Mouse (Mus musculus): ENCODE results near the gene Rasa4.

GRCm38 (mm10) chr5:136084144-136084881 lies 597 bp downstream of the Rasa4 start:
- no peak for TF ChIP-seq CTCF (IDR thresholded peaks at IDR 0.05; ENCODE audit: borderline replicate concordance, insufficient read depth, low read length)
- TF ChIP-seq POLR2A (IDR thresholded peaks at IDR 0.05; ENCODE audit: low read depth, low read length), result no peak
